Mouse (Mus musculus) c-Kit-negative CD71-positive TER-119-positive erythroid progenitor cells, embryonic 14.5 days (primary cell): ENCODE measurements at regions not wholly inside any gene's neighbourhood (a gene's known extent, or its start where the extent isn't known, plus 50 kb on each side); places are given as distances from the start of the nearest gene placed in this dataset.

Source experiments
- DNase-seq: peaks from one replicate; pipeline ENCODE4 v3.0.0-alpha.2; 2013; ENCODE audit warnings: low read depth, low spot score

GRCm38 (mm10) chr4:55701334-55701733 lies 169.1 kb upstream of the Klf4 start:
- no peak for DNase-seq

- DNase-seq = no peak
These were observed 167.7 kb upstream of the Klf4 start for GRCm38 (mm10) chr4:55699917-55700316.

GRCm38 (mm10) chr4:55699161-55699560 lies 166.9 kb upstream of the Klf4 start:
- DNase-seq = no peak

- no peak for DNase-seq
These were observed 164.8 kb upstream of the Klf4 start for GRCm38 (mm10) chr4:55697108-55697507.

- no peak for DNase-seq
These were observed 164.2 kb upstream of the Klf4 start for GRCm38 (mm10) chr4:55696428-55696827.

- DNase-seq = no peak
These were observed 163.0 kb upstream of the Klf4 start for GRCm38 (mm10) chr4:55695246-55695645.

GRCm38 (mm10) chr4:55689479-55689878 lies 157.2 kb upstream of the Klf4 start:
- no peak for DNase-seq

GRCm38 (mm10) chr4:55686771-55687170 lies 154.5 kb upstream of the Klf4 start:
- DNase-seq = no peak

GRCm38 (mm10) chr4:55672288-55672687 lies 140.0 kb upstream of the Klf4 start:
- no peak for DNase-seq

- no peak for DNase-seq
These were observed 138.0 kb upstream of the Klf4 start for GRCm38 (mm10) chr4:55670258-55670657.

- no peak for DNase-seq
These were observed 132.6 kb upstream of the Klf4 start for GRCm38 (mm10) chr4:55664822-55665221.

GRCm38 (mm10) chr4:55663856-55664255 lies 131.6 kb upstream of the Klf4 start:
- no peak for DNase-seq

- DNase-seq = no peak
These were observed 129.8 kb upstream of the Klf4 start for GRCm38 (mm10) chr4:55662041-55662440.

- DNase-seq = no peak
These were observed 126.6 kb upstream of the Klf4 start for GRCm38 (mm10) chr4:55658904-55659303.

- DNase-seq = no peak
These were observed 123.1 kb upstream of the Klf4 start for GRCm38 (mm10) chr4:55655329-55655728.

- no peak for DNase-seq
These were observed 120.4 kb upstream of the Klf4 start for GRCm38 (mm10) chr4:55652628-55653027.

- DNase-seq = no peak
These were observed 119.6 kb upstream of the Klf4 start for GRCm38 (mm10) chr4:55651811-55652410.

GRCm38 (mm10) chr4:55651051-55651763 lies 118.9 kb upstream of the Klf4 start:
- DNase-seq = no peak

GRCm38 (mm10) chr4:55650186-55650585 lies 117.9 kb upstream of the Klf4 start:
- DNase-seq = no peak

- no peak for DNase-seq
These were observed 116.1 kb upstream of the Klf4 start for GRCm38 (mm10) chr4:55648376-55648775.

- no peak for DNase-seq
These were observed 113.2 kb upstream of the Klf4 start for GRCm38 (mm10) chr4:55645432-55645831.

GRCm38 (mm10) chr4:55644895-55645294 lies 112.6 kb upstream of the Klf4 start:
- DNase-seq = no peak

- DNase-seq = no peak
These were observed 102.8 kb upstream of the Klf4 start for GRCm38 (mm10) chr4:55634946-55635511.
